Mouse (Mus musculus): ENCODE data around the gene Gm20388.

Gene Gm20388

GRCm38 (mm10) chr8:122021725-122022124 is 2111.1 kb downstream of the Gm20388 start:
- DNase-seq (ENCODE audit: low read depth) = peak; percentile 77

GRCm38 (mm10) chr8:122022274-122022673 is 2111.6 kb downstream of the Gm20388 start:
- DNase-seq (ENCODE audit: low read depth) = no peak

GRCm38 (mm10) chr8:122022705-122023104 is 2112.1 kb downstream of the Gm20388 start:
- no peak for DNase-seq (ENCODE audit: low read depth)

- DNase-seq (ENCODE audit: low read depth) = no peak
Measured at GRCm38 (mm10) chr8:122025546-122025945, 2114.9 kb downstream of the Gm20388 start.

- DNase-seq (ENCODE audit: low read depth) = no peak
Measured at GRCm38 (mm10) chr8:122028116-122028515, 2117.5 kb downstream of the Gm20388 start.

GRCm38 (mm10) chr8:122030965-122031364 is 2120.3 kb downstream of the Gm20388 start:
- no peak for DNase-seq (ENCODE audit: low read depth)

- DNase-seq (ENCODE audit: low read depth) = no peak
Measured at GRCm38 (mm10) chr8:122032741-122033140, 2122.1 kb downstream of the Gm20388 start.

GRCm38 (mm10) chr8:122035543-122035942 is 2124.9 kb downstream of the Gm20388 start:
- peak; percentile 67 for DNase-seq (ENCODE audit: low read depth)

GRCm38 (mm10) chr8:122036325-122036724 is 2125.7 kb downstream of the Gm20388 start:
- no peak for DNase-seq (ENCODE audit: low read depth)

- no peak for DNase-seq (ENCODE audit: low read depth)
Measured at GRCm38 (mm10) chr8:122037279-122037678, 2126.6 kb downstream of the Gm20388 start.

GRCm38 (mm10) chr8:122038076-122038475 is 2127.4 kb downstream of the Gm20388 start:
- no peak for DNase-seq (ENCODE audit: low read depth)

GRCm38 (mm10) chr8:122039452-122039851 is 2128.8 kb downstream of the Gm20388 start:
- DNase-seq (ENCODE audit: low read depth) = no peak

GRCm38 (mm10) chr8:122047206-122047870 is 2136.7 kb downstream of the Gm20388 start:
- DNase-seq (ENCODE audit: low read depth) = no peak

- no peak for DNase-seq (ENCODE audit: low read depth)
Measured at GRCm38 (mm10) chr8:122049266-122049665, 2138.6 kb downstream of the Gm20388 start.

GRCm38 (mm10) chr8:122049923-122050322 is 2139.3 kb downstream of the Gm20388 start:
- DNase-seq (ENCODE audit: low read depth) = no peak

- DNase-seq (ENCODE audit: low read depth) = no peak
Measured at GRCm38 (mm10) chr8:122050620-122051019, 2140.0 kb downstream of the Gm20388 start.

- no peak for DNase-seq (ENCODE audit: low read depth)
Measured at GRCm38 (mm10) chr8:122055321-122055720, 2144.7 kb downstream of the Gm20388 start.

GRCm38 (mm10) chr8:122056113-122056512 is 2145.5 kb downstream of the Gm20388 start:
- DNase-seq (ENCODE audit: low read depth) = no peak

GRCm38 (mm10) chr8:122056882-122057281 is 2146.2 kb downstream of the Gm20388 start:
- DNase-seq (ENCODE audit: low read depth) = no peak

- DNase-seq (ENCODE audit: low read depth) = no peak
Measured at GRCm38 (mm10) chr8:122058510-122058909, 2147.9 kb downstream of the Gm20388 start.

GRCm38 (mm10) chr8:122058951-122059350 is 2148.3 kb downstream of the Gm20388 start:
- DNase-seq (ENCODE audit: low read depth) = no peak

GRCm38 (mm10) chr8:122062508-122063223 is 2152.0 kb downstream of the Gm20388 start:
- DNase-seq (ENCODE audit: low read depth) = no peak

GRCm38 (mm10) chr8:122064353-122064752 is 2153.7 kb downstream of the Gm20388 start:
- peak; percentile 64 for DNase-seq (ENCODE audit: low read depth)

Measured in NIH3T3 (cell line).